Mouse (Mus musculus): ENCODE data around the gene Irf2bp1. TPM values are rescaled to one million over a fixed set of nuclear protein-coding genes. Genes with fewer than 3 reads are reported as not detected.

Gene Irf2bp1
- 175 and 217 TPM in 2 replicates for polyA plus RNA-seq (2012)

- TF ChIP-seq GATA1 (IDR thresholded peaks at IDR 0.05; ENCODE audit: low read length): no peak
Observed at GRCm38 (mm10) chr7:19003902-19004630, at the start of gene Irf2bp1. Irf2bp1 (plus strand) TSS chr7:19004044.

GRCm38 (mm10) chr7:18957569-18958383 lies 46.1 kb upstream of the Irf2bp1 start:
- no peak for TF ChIP-seq GATA1 (IDR thresholded peaks at IDR 0.05; ENCODE audit: low read length)

GRCm38 (mm10) chr7:18958384-18958766 lies 45.5 kb upstream of the Irf2bp1 start:
- TF ChIP-seq GATA1 (IDR thresholded peaks at IDR 0.05; ENCODE audit: low read length): no peak

- TF ChIP-seq GATA1 (IDR thresholded peaks at IDR 0.05; ENCODE audit: low read length): no peak
Observed at GRCm38 (mm10) chr7:18959446-18959845, 44.4 kb upstream of the Irf2bp1 start.

GRCm38 (mm10) chr7:18962171-18962792 lies 41.6 kb upstream of the Irf2bp1 start:
- TF ChIP-seq GATA1 (IDR thresholded peaks at IDR 0.05; ENCODE audit: low read length): no peak

GRCm38 (mm10) chr7:18962795-18963194 lies 41.0 kb upstream of the Irf2bp1 start:
- no peak for TF ChIP-seq GATA1 (IDR thresholded peaks at IDR 0.05; ENCODE audit: low read length)

- no peak for TF ChIP-seq GATA1 (IDR thresholded peaks at IDR 0.05; ENCODE audit: low read length)
Observed at GRCm38 (mm10) chr7:18963294-18963843, 40.5 kb upstream of the Irf2bp1 start.

GRCm38 (mm10) chr7:18965312-18965711 lies 38.5 kb upstream of the Irf2bp1 start:
- no peak for TF ChIP-seq GATA1 (IDR thresholded peaks at IDR 0.05; ENCODE audit: low read length)

- TF ChIP-seq GATA1 (IDR thresholded peaks at IDR 0.05; ENCODE audit: low read length): no peak
Observed at GRCm38 (mm10) chr7:18967603-18968002, 36.2 kb upstream of the Irf2bp1 start.

GRCm38 (mm10) chr7:18970956-18971355 lies 32.9 kb upstream of the Irf2bp1 start:
- no peak for TF ChIP-seq GATA1 (IDR thresholded peaks at IDR 0.05; ENCODE audit: low read length)

- TF ChIP-seq GATA1 (IDR thresholded peaks at IDR 0.05; ENCODE audit: low read length): no peak
Observed at GRCm38 (mm10) chr7:18978381-18978780, 25.5 kb upstream of the Irf2bp1 start.

- no peak for TF ChIP-seq GATA1 (IDR thresholded peaks at IDR 0.05; ENCODE audit: low read length)
Observed at GRCm38 (mm10) chr7:18986503-18986902, 17.3 kb upstream of the Irf2bp1 start.

GRCm38 (mm10) chr7:18987100-18987499 lies 16.7 kb upstream of the Irf2bp1 start, which contains the start of gene Nanos2:
Nanos2 (plus strand) TSS chr7:18987400.
- no peak for TF ChIP-seq GATA1 (IDR thresholded peaks at IDR 0.05; ENCODE audit: low read length)

GRCm38 (mm10) chr7:18987747-18988146 lies 16.1 kb upstream of the Irf2bp1 start:
- TF ChIP-seq GATA1 (IDR thresholded peaks at IDR 0.05; ENCODE audit: low read length): no peak

GRCm38 (mm10) chr7:18988780-18989179 lies 15.1 kb upstream of the Irf2bp1 start:
- no peak for TF ChIP-seq GATA1 (IDR thresholded peaks at IDR 0.05; ENCODE audit: low read length)

GRCm38 (mm10) chr7:18989995-18990394 lies 13.8 kb upstream of the Irf2bp1 start:
- TF ChIP-seq GATA1 (IDR thresholded peaks at IDR 0.05; ENCODE audit: low read length): no peak

Data from G1E-ER4 (cell line).